Mouse (Mus musculus): ENCODE data around the gene Zbed5. TPM values are rescaled to one million over a fixed set of nuclear protein-coding genes. Genes with fewer than 3 reads are reported as not detected.

Gene Zbed5
- polyA plus RNA-seq, 1 experiment from 2014 or later, result 0.32 TPM

Other genes with a start within 250 kb of the Zbed5 start
- gene Zfp11, start 225.6 kb upstream of the Zbed5 start, polyA plus RNA-seq (2018), result 0.86 to 2.6 TPM (median 2.2 TPM) in 3 replicates
- gene Sept14, start 187.2 kb upstream of the Zbed5 start, polyA plus RNA-seq (2018), result not detected in 3 replicates
- gene Mrps17, start 180.2 kb upstream of the Zbed5 start, polyA plus RNA-seq (2018), result 39.4 to 79.4 TPM (median 50.8 TPM) in 3 replicates
- gene Nipsnap2, start 170.7 kb upstream of the Zbed5 start, polyA plus RNA-seq (2018), result 42.7 to 57.0 TPM (median 51.5 TPM) in 3 replicates
- gene Psph, start 108.3 kb upstream of the Zbed5 start, polyA plus RNA-seq (2018), result 3.3 to 6.5 TPM (median 5.6 TPM) in 3 replicates
- gene Sumf2, start 48.7 kb upstream of the Zbed5 start, polyA plus RNA-seq (2018), result 10.1 to 18.3 TPM (median 12.6 TPM) in 3 replicates
- gene Chchd2, start 8.3 kb upstream of the Zbed5 start, polyA plus RNA-seq (2018), result 61.0 to 327 TPM (median 283 TPM) in 3 replicates
- not detected in 3 replicates for gene Phkg1, start 2.8 kb downstream of the Zbed5 start, polyA plus RNA-seq (2018)
- 0.11 to 1.1 TPM (median 0.14 TPM) in 3 replicates for gene Nupr1l, start 12.8 kb downstream of the Zbed5 start, polyA plus RNA-seq (2018)
- gene Vkorc1l1, start 46.2 kb downstream of the Zbed5 start, polyA plus RNA-seq (2018), result 13.1 to 24.0 TPM (median 20.1 TPM) in 3 replicates
- gene Gusb, start 107.3 kb downstream of the Zbed5 start, polyA plus RNA-seq (2018), result 437 to 471 TPM (median 448 TPM) in 3 replicates
- 33.6 to 39.7 TPM (median 34.1 TPM) in 3 replicates for gene Asl, start 133.5 kb downstream of the Zbed5 start, polyA plus RNA-seq (2018)
- gene Crcp, start 133.6 kb downstream of the Zbed5 start, polyA plus RNA-seq (2018), result 28.9 to 33.0 TPM (median 32.1 TPM) in 3 replicates
- 11.0 to 26.4 TPM (median 21.7 TPM) in 3 replicates for gene Tpst1, start 177.6 kb downstream of the Zbed5 start, polyA plus RNA-seq (2018)
- gene Kctd7, start 249.1 kb downstream of the Zbed5 start, polyA plus RNA-seq (2018), result 1.4 to 5.4 TPM (median 3.3 TPM) in 3 replicates

Measured in macrophage (primary cell).